Mouse (Mus musculus) myocyte (in vitro differentiated cells): Measurements from ENCODE around the gene Gba2. TPM values are rescaled to one million over a fixed set of nuclear protein-coding genes. Genes with fewer than 3 reads are reported as not detected.

ENCODE experiments used
- H3K27me3 ChIP-seq: one replicate; pipeline ENCODE4 v1.6.1; 2011; ENCODE audit not compliant: control insufficient read depth, insufficient read depth, insufficient read length
- H3K36me3 ChIP-seq: one replicate; pipeline ENCODE4 v1.6.1; 2011; ENCODE audit not compliant: control insufficient read depth, insufficient read depth
- H3K4me2 ChIP-seq: one replicate; pipeline ENCODE4 v1.6.1; 2011; ENCODE audit warnings: low read depth, control low read depth
- H3K4me3 ChIP-seq: one replicate; pipeline ENCODE4 v1.5.1; 2011; ENCODE audit warnings: mild to moderate bottlenecking, control low read depth, moderate library complexity
- H3K79me2 ChIP-seq: one replicate; pipeline ENCODE4 v1.6.1; 2011; ENCODE audit not compliant: control insufficient read depth, insufficient read depth
- H3ac ChIP-seq: one replicate; pipeline ENCODE4 v1.6.1; 2011; ENCODE audit not compliant: control insufficient read depth, insufficient read length
- CEBPB ChIP-seq: IDR thresholded peaks from 2 replicates; pipeline ENCODE4 v1.6.1; 2011; ENCODE audit warnings: mild to moderate bottlenecking, moderate library complexity; ENCODE audit not compliant: poor library complexity, insufficient read depth, severe bottlenecking
- E2F4 ChIP-seq: IDR thresholded peaks from one replicate; pipeline ENCODE4 v1.6.1; 2011; ENCODE audit warnings: mild to moderate bottlenecking, control low read depth, moderate library complexity; ENCODE audit not compliant: insufficient read depth
- MAX ChIP-seq: IDR thresholded peaks from one replicate; pipeline ENCODE4 v1.6.1; 2011; ENCODE audit warnings: low read depth, mild to moderate bottlenecking, control low read depth
- MYOD1 ChIP-seq, 3 experiments: IDR thresholded peaks; one replicate each; pipeline ENCODE4 v1.6.1; 2011; ENCODE audit warnings: control low read depth in 2 of 3, low read depth in 2 of 3, mild to moderate bottlenecking in 2 of 3, moderate library complexity in 1 of 3; ENCODE audit not compliant: insufficient read length in 2 of 3, control insufficient read depth in 1 of 3
- MYOG ChIP-seq, 3 experiments: IDR thresholded peaks; one replicate each; pipeline ENCODE4 v1.6.1; 2011; ENCODE audit warnings: control low read depth in 2 of 3, low read depth in 2 of 3, mild to moderate bottlenecking in 2 of 3; ENCODE audit not compliant: insufficient read length in 2 of 3, control insufficient read depth in 1 of 3, insufficient read depth in 1 of 3
- POLR2A ChIP-seq: IDR thresholded peaks from one replicate; pipeline ENCODE4 v1.6.1; 2011; ENCODE audit warnings: low read depth, mild to moderate bottlenecking, control low read depth, moderate library complexity; ENCODE audit not compliant: insufficient read length
- POLR2AphosphoS2 ChIP-seq: IDR thresholded peaks from one replicate; pipeline ENCODE4 v1.6.1; 2011; ENCODE audit warnings: low read depth, control low read depth; ENCODE audit not compliant: insufficient read length
- REST ChIP-seq: IDR thresholded peaks from one replicate; pipeline ENCODE4 v1.6.1; 2011; ENCODE audit warnings: mild to moderate bottlenecking, control low read depth, moderate library complexity; ENCODE audit not compliant: insufficient read depth, insufficient read length
- SRF ChIP-seq: IDR thresholded peaks from one replicate; pipeline ENCODE4 v1.6.1; 2011; ENCODE audit warnings: low read depth; ENCODE audit not compliant: control insufficient read depth, insufficient read length
- TCF12 ChIP-seq: IDR thresholded peaks from one replicate; pipeline ENCODE4 v1.6.1; 2011; ENCODE audit warnings: mild to moderate bottlenecking, control low read depth; ENCODE audit not compliant: poor library complexity, insufficient read depth, severe bottlenecking
- TCF3 ChIP-seq: IDR thresholded peaks from one replicate; pipeline ENCODE4 v1.6.1; 2011; ENCODE audit warnings: low read depth, control low read depth; ENCODE audit not compliant: insufficient read length
- USF1 ChIP-seq: IDR thresholded peaks from one replicate; pipeline ENCODE4 v1.6.1; 2011; ENCODE audit warnings: low read depth, mild to moderate bottlenecking, control low read depth, moderate library complexity
- polyA plus RNA-seq: library from polyadenylated mRNA; unstranded; fragments of >200 nt; fragmentation: generic; extraction: Trizol; gene quantifications from one replicate; pipeline ENCODE4 v1.2.1, GENCODE M21; 2012; ENCODE audit warnings: missing spikeins

Gene Gba2
- polyA plus RNA-seq, 1 experiment, result 5.9 TPM

DNA sequence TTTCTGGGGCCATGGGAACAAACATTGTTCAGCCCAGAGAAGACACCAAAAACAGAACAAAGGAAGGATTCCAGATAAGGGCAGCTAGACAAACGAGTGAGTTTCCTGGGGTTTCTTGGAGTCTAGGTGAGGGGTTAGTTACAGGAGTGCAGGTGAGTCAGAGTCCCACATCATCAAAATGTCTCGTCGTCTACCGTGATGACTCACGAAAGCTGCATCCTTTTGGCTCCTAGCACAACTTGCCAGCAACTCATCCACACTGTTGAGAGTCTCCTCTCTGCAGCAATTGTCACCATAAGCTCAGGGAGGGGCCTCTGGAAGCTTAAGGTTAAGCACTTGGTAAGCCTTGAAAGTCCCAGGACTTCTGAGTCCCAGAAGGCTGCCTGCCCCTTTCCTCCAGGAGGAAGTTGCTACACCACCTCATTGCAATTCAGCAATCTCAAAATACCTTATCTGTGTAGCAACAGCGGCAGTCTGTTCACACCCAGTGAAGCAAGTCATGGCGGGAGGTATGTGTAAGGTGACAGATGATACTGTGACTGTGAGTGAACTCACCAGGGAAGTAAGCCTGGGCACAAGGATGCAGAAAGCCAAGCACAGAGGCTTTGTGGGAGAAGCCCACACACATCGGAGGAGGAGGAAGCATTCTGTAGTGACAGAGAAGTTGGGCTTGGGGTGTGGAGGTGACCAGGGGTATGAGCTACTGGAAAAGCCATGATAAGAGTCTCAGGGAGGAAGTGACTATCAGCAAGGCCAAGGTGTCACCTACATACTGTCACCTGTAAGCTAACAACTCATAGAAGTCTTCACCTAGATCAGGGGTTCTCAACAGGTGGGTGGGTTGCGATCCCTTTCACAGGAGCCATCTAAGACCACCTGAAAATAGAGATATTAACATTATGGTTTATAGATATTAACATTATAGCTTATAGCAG is 26.3 kb upstream of the Gba2 start:
- TF ChIP-seq POLR2AphosphoS2 (no peak), TCF3 (no peak), MYOG (IDR thresholded peaks at IDR 0.05; ENCODE audit: control insufficient read depth in 1 of 3, insufficient read depth in 1 of 3, insufficient read length in 2 of 3, low read depth in 2 of 3) (no peak), USF1 (no peak), CEBPB (no peak), E2F4 (no peak), POLR2A (no peak), TCF12 (no peak), MYOD1 (IDR thresholded peaks at IDR 0.05; ENCODE audit: control insufficient read depth in 1 of 3, insufficient read length in 2 of 3, low read depth in 2 of 3) (no peak), MAX (no peak), SRF (no peak), REST (no peak)
- Histone ChIP-seq H3K4me3 (no peak overlapping the region), H3K4me2 (no peak overlapping the region), H3K36me3 (no peaks in the 10 kb centered on the region), H3K27me3 (no peaks in the 10 kb centered on the region), H3ac (no peak overlapping the region), H3K79me2 (no peaks in the 10 kb centered on the region)

DNA sequence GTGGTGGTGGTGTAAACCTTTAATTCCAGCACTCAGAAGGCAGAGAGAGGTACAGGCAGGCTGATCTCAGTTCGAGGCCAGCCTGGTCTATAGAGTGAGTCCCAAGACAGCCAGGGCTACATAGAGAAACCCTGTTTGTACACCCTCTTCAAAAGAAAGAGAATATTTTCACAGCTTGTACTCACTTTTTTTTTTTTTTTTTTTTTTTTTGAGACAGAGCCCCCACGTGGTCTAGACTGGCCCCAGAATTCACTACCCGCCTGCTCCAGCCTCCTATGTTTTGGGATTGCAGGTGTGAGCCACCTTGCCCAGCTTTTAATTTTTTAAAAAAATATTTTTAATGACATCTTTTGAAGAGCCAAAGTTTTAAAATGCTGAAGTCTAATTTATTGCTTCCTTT is 25.4 kb upstream of the Gba2 start:
- Histone ChIP-seq H3K4me2 (no peak overlapping the region), H3K4me3 (no peak overlapping the region), H3ac (no peak overlapping the region), H3K36me3 (no peaks in the 10 kb centered on the region), H3K79me2 (no peaks in the 10 kb centered on the region), H3K27me3 (no peaks in the 10 kb centered on the region)
- TF ChIP-seq MYOD1 (IDR thresholded peaks at IDR 0.05; ENCODE audit: control insufficient read depth in 1 of 3, insufficient read length in 2 of 3, low read depth in 2 of 3) (no peak), SRF (no peak), POLR2AphosphoS2 (no peak), CEBPB (no peak), POLR2A (no peak), MAX (no peak), USF1 (no peak), TCF12 (no peak), MYOG (IDR thresholded peaks at IDR 0.05; ENCODE audit: control insufficient read depth in 1 of 3, insufficient read depth in 1 of 3, insufficient read length in 2 of 3, low read depth in 2 of 3) (no peak), REST (no peak), E2F4 (no peak), TCF3 (no peak)

DNA sequence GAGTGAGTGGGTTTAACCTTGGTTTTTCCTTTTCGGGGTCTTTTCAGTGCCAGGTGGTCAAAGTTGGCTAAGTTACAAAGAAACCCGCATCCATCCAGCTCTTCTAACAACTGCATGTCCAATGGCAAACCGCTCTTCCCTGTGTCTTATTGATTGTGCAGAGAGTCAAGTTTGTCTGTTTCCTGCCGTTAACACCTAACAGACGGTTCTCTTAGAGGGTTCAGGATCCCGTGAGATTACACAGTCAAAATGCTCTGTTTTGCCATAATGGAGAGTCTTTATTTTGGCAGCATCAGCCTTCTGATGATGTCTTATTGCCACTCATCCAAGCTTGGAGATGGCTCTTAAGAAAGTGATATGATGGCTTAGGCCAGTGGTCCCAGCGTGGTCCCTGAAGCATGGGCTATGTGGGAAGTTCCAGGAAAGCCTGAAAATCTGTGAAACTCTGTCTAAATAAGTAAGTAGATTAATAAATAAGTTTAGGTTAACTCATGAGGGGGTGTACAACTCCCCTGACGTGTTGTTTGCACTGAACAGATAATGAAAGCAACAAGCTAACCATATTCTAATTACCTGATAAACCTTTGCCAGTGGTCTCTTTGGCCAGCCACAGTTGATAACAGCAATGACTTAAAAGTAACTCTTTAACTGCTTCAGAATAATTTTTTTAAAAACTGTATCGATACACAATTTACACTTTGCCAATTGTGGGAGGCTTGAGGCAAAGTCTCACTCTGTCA is 21.7 kb upstream of the Gba2 start:
- H3K36me3 ChIP-seq, result no peaks in the 10 kb centered on the region
- H3K4me3 ChIP-seq, result no peak overlapping the region
- TF ChIP-seq MAX, result no peak
- no peak for TF ChIP-seq E2F4
- TF ChIP-seq REST, result no peak
- no peak for TF ChIP-seq TCF12
- no peak for TF ChIP-seq SRF
- no peak for TF ChIP-seq CEBPB
- TF ChIP-seq POLR2A, result no peak
- TF ChIP-seq MYOG (IDR thresholded peaks at IDR 0.05; ENCODE audit: control insufficient read depth in 1 of 3, insufficient read depth in 1 of 3, insufficient read length in 2 of 3, low read depth in 2 of 3), result no peak
- TF ChIP-seq MYOD1 (IDR thresholded peaks at IDR 0.05; ENCODE audit: control insufficient read depth in 1 of 3, insufficient read length in 2 of 3, low read depth in 2 of 3), result no peak
- no peak for TF ChIP-seq POLR2AphosphoS2
- no peak for TF ChIP-seq TCF3
- TF ChIP-seq USF1, result no peak
- no peaks in the 10 kb centered on the region for H3K27me3 ChIP-seq
- H3K79me2 ChIP-seq, result no peaks in the 10 kb centered on the region
- H3K4me2 ChIP-seq, result no peak overlapping the region
- H3ac ChIP-seq, result no peak overlapping the region

DNA sequence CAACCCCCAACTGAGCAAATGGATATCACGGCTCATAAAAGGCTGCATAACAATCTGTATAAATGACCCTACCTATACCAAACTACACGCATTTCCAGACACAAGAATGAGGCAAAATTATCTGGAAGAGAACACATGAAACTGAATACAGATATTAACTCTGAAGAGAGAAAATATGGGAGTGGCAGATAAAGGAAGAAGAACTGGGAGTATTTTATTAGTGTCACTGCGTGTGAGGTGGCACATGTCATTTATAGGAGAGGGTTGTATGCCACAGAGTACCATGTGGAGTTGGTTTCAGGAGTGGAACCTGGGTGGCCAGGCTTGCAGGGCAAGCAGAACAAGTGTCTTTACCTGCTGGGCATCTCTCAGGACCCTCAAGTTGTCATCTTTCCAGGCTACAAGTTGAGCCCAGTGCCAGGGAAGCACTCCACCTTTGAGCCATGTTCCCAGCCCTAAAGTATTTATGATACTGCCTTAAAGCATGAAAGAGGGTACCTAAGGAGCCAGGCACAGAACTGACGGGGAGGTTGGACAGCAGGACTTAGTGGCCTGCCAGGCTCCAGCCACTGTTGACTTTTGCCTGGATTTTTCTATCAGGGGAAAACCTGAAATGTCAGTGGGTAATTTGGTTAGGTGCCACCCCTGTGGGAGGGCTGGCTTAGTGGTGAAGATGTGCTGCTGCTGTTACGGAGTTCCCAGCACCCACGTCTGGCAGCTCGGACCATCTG is 20.1 kb upstream of the Gba2 start:
- Histone ChIP-seq H3K4me2 (no peak overlapping the region), H3K4me3 (no peak overlapping the region)

More for the DNA sequence above, 20.1 kb upstream of the Gba2 start:
- Histone ChIP-seq H3K36me3 (no peaks in the 10 kb centered on the region), H3K79me2 (no peaks in the 10 kb centered on the region), H3ac (no peak overlapping the region), H3K27me3 (no peaks in the 10 kb centered on the region)
- no peak for TF ChIP-seq POLR2AphosphoS2
- no peak for TF ChIP-seq CEBPB
- no peak for TF ChIP-seq USF1
- no peak for TF ChIP-seq TCF12
- TF ChIP-seq TCF3, result no peak
